In the genomic region with DNA sequence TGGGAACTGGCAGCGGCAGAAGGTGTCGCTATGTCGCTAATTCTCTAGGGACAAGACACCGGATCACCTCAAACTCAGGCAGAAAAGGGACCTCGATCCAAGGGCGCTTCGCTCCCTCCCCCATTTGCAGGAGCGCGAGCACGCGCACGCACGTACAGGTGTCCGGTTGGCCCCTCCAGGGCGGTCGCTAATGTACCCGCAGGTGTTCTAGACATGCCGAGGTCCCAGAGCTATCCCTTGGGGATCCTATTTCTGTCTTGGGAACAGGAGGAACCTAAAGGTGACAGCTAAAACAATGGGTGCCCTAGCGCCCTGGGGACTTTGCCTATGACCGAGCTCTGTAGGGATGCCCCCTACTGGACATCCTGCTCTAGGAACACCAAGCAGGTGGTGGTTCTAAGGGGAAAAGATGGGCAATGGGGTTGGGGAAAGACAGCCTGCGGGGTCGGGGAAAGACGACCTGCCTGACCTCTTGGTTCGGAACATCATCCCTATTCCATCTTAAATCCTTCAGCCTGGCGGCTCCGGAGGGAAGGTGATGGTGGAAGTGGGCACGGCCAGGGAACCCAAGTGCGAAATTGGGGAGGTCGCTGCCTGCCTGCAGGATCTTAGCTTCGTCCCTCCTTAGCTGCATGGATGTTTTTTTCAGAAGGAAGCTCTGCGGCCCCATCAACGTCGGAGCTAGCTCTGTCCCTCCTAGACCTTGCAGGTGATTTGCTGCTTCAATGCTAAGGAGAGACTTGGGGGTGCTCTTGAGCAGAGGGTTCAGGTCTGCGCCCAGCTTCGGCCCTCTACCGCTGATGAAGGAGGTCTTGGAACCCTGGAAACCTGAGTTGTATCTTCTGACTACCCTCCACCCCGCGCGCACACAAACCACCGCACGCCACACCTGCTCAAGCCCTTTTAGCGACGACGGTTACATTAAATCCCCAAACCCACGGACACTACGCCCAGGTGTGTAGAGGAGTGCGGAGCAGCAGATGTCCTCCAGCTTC, we compare ENCODE assay signal across 8 mouse cellular contexts. TPM values are rescaled to one million over a fixed set of nuclear protein-coding genes. Genes with fewer than 3 reads are reported as not detected.
DNase-seq lines count a peak whose midpoint lies in the region; ATAC-seq and TF ChIP-seq lines count a peak whose summit lies in the region.

No protein-coding gene starts in this region.

- peak overlapping the region; percentile 50; the same call in 1 of the 2 replicates for H3K9ac ChIP-seq in intestine, embryonic 16.5 days (ENCODE audit: low read depth, low read length)
- H3K9ac ChIP-seq in stomach, postnatal 0 days (ENCODE audit: low read length), result no peak overlapping the region

- H3K27ac ChIP-seq in embryonic fibroblast, embryonic 13.5 days (ENCODE audit: insufficient read depth, low read length), result no peak overlapping the region
- no peak overlapping the region for H3K27ac ChIP-seq in intestine, embryonic 16.5 days (ENCODE audit: low read length)
- no peak overlapping the region for H3K27ac ChIP-seq in stomach, postnatal 0 days (replicated peaks)

- no peak for TF ChIP-seq EP300 in stomach, postnatal 0 days (optimal IDR thresholded peaks at IDR 0.05)

- H3K27me3 ChIP-seq in intestine, embryonic 16.5 days (replicated peaks; ENCODE audit: control insufficient read depth, insufficient read depth, low read length), result peaks cover 66% of the 10 kb centered on the region
- peaks cover 26% of the 10 kb centered on the region; the same call in 1 of the 2 replicates for H3K27me3 ChIP-seq in stomach, postnatal 0 days (ENCODE audit: control insufficient read depth, insufficient read depth, low read length)

- no peak overlapping the region for H3K4me3 ChIP-seq in embryonic fibroblast, embryonic 13.5 days (ENCODE audit: insufficient read depth, low read length)
- peak overlapping the region; percentile 66 for H3K4me3 ChIP-seq in intestine, embryonic 16.5 days (ENCODE audit: low read length)
- peak overlapping the region; percentile 31 for H3K4me3 ChIP-seq in stomach, postnatal 0 days (ENCODE audit: low read depth, low read length)

- WGBS in intestine, embryonic 16.5 days, result 2% methylated on average over 47 of the region's 47 CpGs
- 5% methylated on average over 47 of the region's 47 CpGs for WGBS in stomach, postnatal 0 days

- DNase-seq in cerebellum, adult 11-12 months, result peak; percentile 33
- DNase-seq in cerebellum, adult 11 months, result no peak
- DNase-seq in ES-CJ7 (ENCODE audit: low read depth, low spot score), result peak; percentile 65
- DNase-seq in lung, postnatal 14 days, result peak; percentile 63
- DNase-seq in stomach, postnatal 0 days (ENCODE audit: low spot score), result peak; percentile 64
- DNase-seq in layer of hippocampus, adult 9-11 months, result no peak

- H3K4me2 ChIP-seq in intestine, embryonic 16.5 days (ENCODE audit: low read depth, low read length), result peak overlapping the region; percentile 91
- H3K4me2 ChIP-seq in stomach, postnatal 0 days (replicated peaks; ENCODE audit: low read depth), result peak overlapping the region; percentile 92

- peak; percentile 20; the same call in 1 of the 2 replicates for TF ChIP-seq CTCF in embryonic fibroblast, embryonic 13.5 days (IDR thresholded peaks at IDR 0.05; ENCODE audit: borderline replicate concordance, insufficient read depth, low read length)
- TF ChIP-seq CTCF in stomach, postnatal 0 days (IDR thresholded peaks at IDR 0.05; ENCODE audit: low read depth), result peak; percentile 72

- ATAC-seq in intestine, embryonic 16.5 days, result no peak
- no peak for ATAC-seq in stomach, postnatal 0 days (ENCODE audit: low FRiP score, low TSS enrichment)

- peaks cover 6% of the 10 kb centered on the region for H3K4me1 ChIP-seq in embryonic fibroblast, embryonic 13.5 days (ENCODE audit: control insufficient read depth, insufficient read depth, low read length)
- H3K4me1 ChIP-seq in intestine, embryonic 16.5 days (ENCODE audit: control insufficient read depth, insufficient read depth, low read length), result peaks cover 54% of the 10 kb centered on the region
- H3K4me1 ChIP-seq in stomach, postnatal 0 days (replicated peaks; ENCODE audit: control insufficient read depth, insufficient read depth), result peaks cover 14% of the 10 kb centered on the region

- no peak for TF ChIP-seq POLR2A in embryonic fibroblast, embryonic 13.5 days (IDR thresholded peaks at IDR 0.05; ENCODE audit: low read depth, low read length)

- no peaks in the 10 kb centered on the region for H3K36me3 ChIP-seq in intestine, embryonic 16.5 days (ENCODE audit: control insufficient read depth, insufficient read depth, low read length)
- no peaks in the 10 kb centered on the region for H3K36me3 ChIP-seq in stomach, postnatal 0 days (ENCODE audit: control insufficient read depth, insufficient read depth, low read length)

- no peaks in the 10 kb centered on the region for H3K9me3 ChIP-seq in intestine, embryonic 16.5 days (ENCODE audit: control insufficient read depth, low read length)
- no peaks in the 10 kb centered on the region for H3K9me3 ChIP-seq in stomach, postnatal 0 days (ENCODE audit: control insufficient read depth, low read length)

RNA-seq across cellular contexts. Expression of gene Cbx8, which starts 13.9 kb away (rescaled TPM):
- polyA plus RNA-seq in embryonic fibroblast, embryonic 13.5 days (2011; ENCODE audit: insufficient read length, low read depth, missing spikeins), result 3.9 and 4.2 TPM in 2 replicates
- polyA plus RNA-seq in intestine, embryonic 16.5 days (2015; fragmentation: Nextera tagmentation; extraction: Ambion mirVana), result 8.1 and 8.5 TPM in 2 replicates
- 4.6 and 5.1 TPM in 2 replicates for polyA plus RNA-seq in stomach, postnatal 0 days (2015; fragmentation: Nextera tagmentation; extraction: Ambion mirVana)

RNA-seq across cellular contexts. Expression of gene Cbx4, which starts 31.4 kb away (rescaled TPM):
- 11.2 and 11.8 TPM in 2 replicates for polyA plus RNA-seq in embryonic fibroblast, embryonic 13.5 days (2011; ENCODE audit: insufficient read length, low read depth, missing spikeins)
- 9.3 and 10.0 TPM in 2 replicates for polyA plus RNA-seq in intestine, embryonic 16.5 days (2015; fragmentation: Nextera tagmentation; extraction: Ambion mirVana)
- 9.6 and 11.2 TPM in 2 replicates for polyA plus RNA-seq in stomach, postnatal 0 days (2015; fragmentation: Nextera tagmentation; extraction: Ambion mirVana)

RNA-seq across cellular contexts. Expression of gene Cbx2, which starts 31.9 kb away (rescaled TPM):
- polyA plus RNA-seq in embryonic fibroblast, embryonic 13.5 days (2011; ENCODE audit: insufficient read length, low read depth, missing spikeins), result 4.7 and 6.9 TPM in 2 replicates
- 17.8 and 18.1 TPM in 2 replicates for polyA plus RNA-seq in intestine, embryonic 16.5 days (2015; fragmentation: Nextera tagmentation; extraction: Ambion mirVana)
- polyA plus RNA-seq in stomach, postnatal 0 days (2015; fragmentation: Nextera tagmentation; extraction: Ambion mirVana), result 5.1 and 5.3 TPM in 2 replicates

Comparison
In these comparisons a context has a peak if more than half of its experiments do, and no peak if none do; other contexts are left out.
1. DNase-seq: peak in cerebellum, adult 11-12 months (single experiment), ES-CJ7 (single experiment), lung, postnatal 14 days (single experiment) and stomach, postnatal 0 days (single experiment); none in cerebellum, adult 11 months (single experiment) and layer of hippocampus, adult 9-11 months (single experiment).